ENCODE assay signal across 7 mouse cellular contexts in genomic region chr2:91312578-91313311, GRCm38 (mm10). TPM values are rescaled to one million over a fixed set of nuclear protein-coding genes. Genes with fewer than 3 reads are reported as not detected.
A peak's percentile ranks its signal among the peaks of the same experiment; 100 is the strongest.
DNase-seq lines count a peak whose midpoint lies in the region; ATAC-seq and TF ChIP-seq lines count a peak whose summit lies in the region.

No protein-coding gene starts in this region.

- TF ChIP-seq CTCF in liver, postnatal 0 days (IDR thresholded peaks at IDR 0.05; ENCODE audit: low read depth) = no peak
- TF ChIP-seq CTCF in thymus, adult 2 months (IDR thresholded peaks at IDR 0.05; ENCODE audit: borderline replicate concordance, control insufficient read depth, extremely low read depth, insufficient read depth, low read length, poor library complexity) = no peak

- 0 out of 2 replicates have a peak overlapping the region, but pooled peaks have one; percentile 16 for H3K27ac ChIP-seq in liver, postnatal 0 days (ENCODE audit: low read depth)
- H3K27ac ChIP-seq in embryonic facial prominence, embryonic 11.5 days (replicated peaks; ENCODE audit: low read depth, low read length) = no peak overlapping the region
- peak overlapping the region; percentile 86 for H3K27ac ChIP-seq in lung, embryonic 16.5 days (ENCODE audit: low read length)
- H3K27ac ChIP-seq in thymus, adult 2 months (ENCODE audit: control insufficient read depth, insufficient read depth, low read length) = no peak overlapping the region

- no peak for ATAC-seq in liver, postnatal 0 days
- peak; percentile 41; the same call in 1 of the 2 replicates for ATAC-seq in embryonic facial prominence, embryonic 11.5 days (replicated peaks; ENCODE audit: insufficient number of reproducible peaks, low FRiP score, low TSS enrichment, low read depth)
- peak; percentile 88 for ATAC-seq in lung, embryonic 16.5 days (ENCODE audit: low read depth)
- no peak for ATAC-seq in inflammation-experienced regulatory T-cells, adult 6 months

- WGBS in liver, postnatal 0 days (ENCODE audit: insufficient replicate concordance) = 54% methylated on average over 10 of the region's 10 CpGs
- 35% methylated on average over 10 of the region's 10 CpGs for WGBS in embryonic facial prominence, embryonic 11.5 days
- 22% methylated on average over 10 of the region's 10 CpGs for WGBS in lung, embryonic 16.5 days
- WGBS in thymus, adult 2 months = 91% methylated on average over 10 of the region's 10 CpGs

- H3K9me3 ChIP-seq in liver, postnatal 0 days (ENCODE audit: low read length) = no peaks in the 10 kb centered on the region
- H3K9me3 ChIP-seq in embryonic facial prominence, embryonic 11.5 days (replicated peaks; ENCODE audit: control insufficient read depth, low read length) = no peaks in the 10 kb centered on the region
- no peaks in the 10 kb centered on the region for H3K9me3 ChIP-seq in lung, embryonic 16.5 days (ENCODE audit: control insufficient read depth, low read length)

- TF ChIP-seq POLR2A in thymus, adult 2 months (IDR thresholded peaks at IDR 0.05; ENCODE audit: control insufficient read depth, extremely low read depth, insufficient read depth, low read length, poor library complexity) = no peak

- H3K27me3 ChIP-seq in liver, postnatal 0 days (ENCODE audit: insufficient read depth, low read length) = no peaks in the 10 kb centered on the region
- no peaks in the 10 kb centered on the region for H3K27me3 ChIP-seq in embryonic facial prominence, embryonic 11.5 days (ENCODE audit: control insufficient read depth, insufficient read depth, low read length)
- H3K27me3 ChIP-seq in lung, embryonic 16.5 days (ENCODE audit: control insufficient read depth, insufficient read depth, low read depth, low read length) = no peaks in the 10 kb centered on the region
- no peaks in the 10 kb centered on the region for H3K27me3 ChIP-seq in thymus, adult 2 months (ENCODE audit: control insufficient read depth, insufficient read depth, low read length)

- H3K4me3 ChIP-seq in liver, postnatal 0 days (ENCODE audit: low read depth, low read length) = no peak overlapping the region
- no peak overlapping the region for H3K4me3 ChIP-seq in embryonic facial prominence, embryonic 11.5 days (ENCODE audit: low read depth, low read length)
- no peak overlapping the region for H3K4me3 ChIP-seq in lung, embryonic 16.5 days (ENCODE audit: low read length)
- no peak overlapping the region for H3K4me3 ChIP-seq in thymus, adult 2 months (ENCODE audit: control insufficient read depth, insufficient read depth, low read length)

- TF ChIP-seq EP300 in liver, postnatal 0 days (IDR thresholded peaks at IDR 0.05; ENCODE audit: low read depth) = no peak

- no peak overlapping the region for H3K9ac ChIP-seq in liver, postnatal 0 days (replicated peaks)
- H3K9ac ChIP-seq in embryonic facial prominence, embryonic 11.5 days (replicated peaks; ENCODE audit: low read length) = peak overlapping the region; percentile 22; the same call in 1 of the 2 replicates
- peak overlapping the region; percentile 39; the same call in 1 of the 2 replicates for H3K9ac ChIP-seq in lung, embryonic 16.5 days (ENCODE audit: low read length)

- no peaks in the 10 kb centered on the region for H3K4me1 ChIP-seq in liver, postnatal 0 days (ENCODE audit: insufficient read depth)
- peaks cover 2% of the 10 kb centered on the region; the same call in 1 of the 2 replicates for H3K4me1 ChIP-seq in embryonic facial prominence, embryonic 11.5 days (ENCODE audit: control insufficient read depth, insufficient read depth, low read length)
- H3K4me1 ChIP-seq in lung, embryonic 16.5 days (replicated peaks; ENCODE audit: control insufficient read depth, insufficient read depth, low read length) = peaks cover 11% of the 10 kb centered on the region
- H3K4me1 ChIP-seq in thymus, adult 2 months (replicated peaks; ENCODE audit: control insufficient read depth, insufficient read depth, low read length) = peaks cover 9% of the 10 kb centered on the region

- DNase-seq in liver, postnatal 0 days = no peak
- no peak for DNase-seq in liver
- DNase-seq in embryonic facial prominence, embryonic 11.5 days (ENCODE audit: low spot score) = peak; percentile 51
- DNase-seq in testis, postnatal 10 days (ENCODE audit: low spot score) = peak; percentile 50
- no peak for DNase-seq in thymus, adult 2 months

- no peaks in the 10 kb centered on the region for H3K36me3 ChIP-seq in liver, postnatal 0 days (replicated peaks; ENCODE audit: insufficient read depth, low read length)
- no peaks in the 10 kb centered on the region for H3K36me3 ChIP-seq in embryonic facial prominence, embryonic 11.5 days (replicated peaks; ENCODE audit: control insufficient read depth, insufficient read depth, low read depth, low read length)
- H3K36me3 ChIP-seq in lung, embryonic 16.5 days (ENCODE audit: control insufficient read depth, insufficient read depth, low read length) = no peaks in the 10 kb centered on the region
- H3K36me3 ChIP-seq in thymus, adult 2 months (ENCODE audit: control insufficient read depth, insufficient read depth, low read length) = no peaks in the 10 kb centered on the region

- no peak overlapping the region for H3K4me2 ChIP-seq in liver, postnatal 0 days (ENCODE audit: low read depth, low read length)
- no peak overlapping the region for H3K4me2 ChIP-seq in embryonic facial prominence, embryonic 11.5 days (ENCODE audit: low read depth, low read length)
- no peak overlapping the region for H3K4me2 ChIP-seq in lung, embryonic 16.5 days (ENCODE audit: low read depth, low read length)

RNA-seq across cellular contexts. Expression of gene Arfgap2, which starts 48.0 kb away (rescaled TPM):
- polyA plus RNA-seq in liver, postnatal 0 days (2015; fragmentation: Nextera tagmentation; extraction: Ambion mirVana) = 64.2 and 65.1 TPM in 2 replicates
- polyA plus RNA-seq in embryonic facial prominence, embryonic 11.5 days (2014; fragmentation: Nextera tagmentation; extraction: Ambion mirVana) = 82.9 and 83.6 TPM in 2 replicates
- polyA plus RNA-seq in lung, embryonic 16.5 days (2015; fragmentation: Nextera tagmentation; extraction: Ambion mirVana) = 86.0 and 89.8 TPM in 2 replicates
- 77.6 and 93.9 TPM in 2 replicates for polyA plus RNA-seq in thymus, adult 2 months (2012; rRNA removed)
- 10 to 100 TPM; 73.7 to 97.8 (median 96.2) TPM for polyA plus RNA-seq in inflammation-experienced regulatory T-cells, adult 6 months (2017; shearing (Covaris generic))

RNA-seq across cellular contexts. Expression of gene Pacsin3, which starts 57.0 kb away (rescaled TPM):
- polyA plus RNA-seq in liver, postnatal 0 days (2015; fragmentation: Nextera tagmentation; extraction: Ambion mirVana) = 27.8 and 28.5 TPM in 2 replicates
- 20.1 and 23.0 TPM in 2 replicates for polyA plus RNA-seq in embryonic facial prominence, embryonic 11.5 days (2014; fragmentation: Nextera tagmentation; extraction: Ambion mirVana)
- 52.8 and 57.4 TPM in 2 replicates for polyA plus RNA-seq in lung, embryonic 16.5 days (2015; fragmentation: Nextera tagmentation; extraction: Ambion mirVana)
- 5.6 and 14.9 TPM in 2 replicates for polyA plus RNA-seq in thymus, adult 2 months (2012; rRNA removed)
- under 1 TPM in 1 of 3 experiments, not detected in 2; 0.98 TPM for polyA plus RNA-seq in inflammation-experienced regulatory T-cells, adult 6 months (2017; shearing (Covaris generic))

Comparison
In these comparisons a context has a peak if more than half of its experiments do, and no peak if none do; other contexts are left out.
1. ATAC-seq: peak in embryonic facial prominence, embryonic 11.5 days (single experiment) and lung, embryonic 16.5 days (single experiment); none in liver, postnatal 0 days (single experiment) and inflammation-experienced regulatory T-cells, adult 6 months (single experiment).
2. DNase-seq: peak in embryonic facial prominence, embryonic 11.5 days (single experiment) and testis, postnatal 10 days (single experiment); none in liver, postnatal 0 days (single experiment), liver (single experiment) and thymus, adult 2 months (single experiment).
3. H3K27ac ChIP-seq: peak in liver, postnatal 0 days (single experiment) and lung, embryonic 16.5 days (single experiment); none in embryonic facial prominence, embryonic 11.5 days (single experiment) and thymus, adult 2 months (single experiment).